Mouse (Mus musculus): Measurements from ENCODE around the gene Rufy4.

The Rufy4 gene

GRCm38 (mm10) chr1:74106214-74106613 lies 19.1 kb upstream of the Rufy4 start:
- DNase-seq = no peak

DNA sequence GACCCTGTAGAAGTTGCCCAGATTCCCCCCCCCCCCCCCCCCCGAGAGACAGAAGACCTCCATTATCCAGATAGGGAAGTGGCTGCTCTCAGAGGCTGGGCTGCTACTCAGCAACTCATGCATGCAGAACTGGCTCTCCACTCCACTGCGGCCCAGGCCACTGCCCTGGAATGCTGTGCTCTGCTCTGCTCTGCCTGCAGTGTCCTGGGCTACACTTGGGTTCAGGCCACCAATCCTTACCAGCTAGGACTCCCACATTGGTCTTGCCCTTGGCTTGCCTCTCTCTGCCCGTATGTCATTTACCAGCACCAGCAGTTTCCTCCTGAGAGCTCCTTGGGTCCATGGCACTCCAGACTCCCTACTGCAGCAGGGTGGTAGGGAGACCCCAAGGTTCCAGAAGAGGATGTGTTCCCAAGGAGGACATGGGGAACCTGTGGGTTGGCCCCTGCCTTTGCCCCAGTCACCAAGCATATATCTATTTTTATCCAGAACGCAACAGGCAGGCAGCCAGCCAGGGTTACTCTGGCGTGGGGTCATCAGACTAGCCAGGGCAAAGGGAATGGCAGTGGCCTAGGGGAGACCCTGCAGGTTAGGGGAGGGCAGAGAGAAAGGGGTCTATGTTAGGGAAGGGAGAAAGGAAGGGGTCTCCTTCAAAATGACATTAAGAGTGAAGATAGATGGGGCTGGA lies 17.3 kb upstream of the Rufy4 start:
- no peak for DNase-seq

DNA sequence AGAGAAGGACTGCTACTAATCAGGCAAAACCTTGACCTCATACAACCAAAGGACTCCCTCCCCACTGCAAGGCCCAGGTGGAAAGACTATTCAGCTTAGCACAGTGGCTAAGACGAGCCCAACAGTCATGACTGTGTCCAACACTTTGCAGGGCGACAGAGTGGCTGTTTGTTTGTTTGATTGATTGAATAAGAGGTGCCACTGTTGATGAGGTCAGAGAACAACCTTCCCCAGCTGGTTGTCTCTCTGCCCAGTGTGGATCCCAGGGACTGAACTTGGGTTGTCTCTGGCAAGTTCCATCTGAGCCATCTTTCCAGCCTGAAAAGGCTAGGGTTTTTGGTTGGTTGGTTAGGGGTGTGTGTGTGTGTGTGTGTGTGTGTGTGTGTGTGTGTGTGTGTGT lies 15.7 kb upstream of the Rufy4 start:
- DNase-seq = no peak

DNA sequence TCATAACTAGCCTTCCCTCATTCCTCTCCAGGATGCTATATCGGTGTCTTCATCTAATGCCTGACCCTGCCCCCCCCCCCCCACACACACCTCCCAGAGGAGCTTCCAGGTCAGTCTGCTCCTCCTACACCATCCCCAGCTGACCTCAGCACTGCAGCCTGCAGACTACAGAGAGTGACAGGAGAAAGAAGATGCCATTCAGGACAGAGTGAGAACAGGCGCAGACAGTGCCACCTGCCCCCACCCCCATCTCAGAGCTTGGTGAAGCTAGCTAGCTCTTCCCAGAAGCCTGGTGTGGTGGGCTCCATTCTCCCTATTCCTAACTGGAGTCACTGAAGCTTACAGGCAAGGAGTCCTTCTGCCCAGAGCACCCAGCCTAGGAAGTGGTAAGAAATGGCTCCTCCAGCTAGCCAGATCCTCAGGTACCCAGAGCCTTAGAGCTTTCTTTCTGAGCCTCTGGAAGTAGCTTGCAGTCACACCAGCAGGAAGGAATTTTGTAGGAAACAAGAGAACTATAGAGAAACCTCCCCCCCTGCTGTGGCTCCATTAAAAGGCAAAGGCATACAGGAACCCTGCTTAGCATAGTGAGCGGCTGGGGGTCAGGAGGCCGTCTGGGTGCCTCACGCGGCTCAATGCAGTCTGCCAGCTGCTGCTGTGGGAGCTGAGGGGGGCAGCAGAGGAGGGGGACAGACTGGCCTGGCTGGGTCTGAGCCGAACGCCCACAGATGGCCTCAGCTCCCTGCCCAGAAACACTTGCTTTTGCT lies 14.2 kb upstream of the Rufy4 start:
- peak; percentile 88 for DNase-seq

DNA sequence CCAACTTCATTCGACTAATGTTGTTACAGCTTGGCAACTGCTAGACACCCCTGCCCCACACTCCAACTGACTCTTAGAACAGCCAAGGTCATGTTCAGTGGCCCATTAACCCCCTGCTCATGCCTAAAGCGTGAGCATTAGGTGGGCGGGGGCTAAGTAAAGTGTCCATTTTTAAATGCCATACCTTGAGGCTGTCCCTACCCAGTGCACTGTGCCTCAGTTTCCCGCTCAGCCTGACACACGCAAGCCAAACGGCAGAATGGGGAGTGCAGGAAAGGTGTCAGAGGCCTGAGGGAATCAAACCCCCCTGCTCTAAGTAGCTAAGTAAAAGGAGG lies 13.7 kb upstream of the Rufy4 start:
- DNase-seq = no peak

- DNase-seq = no peak
Observed at GRCm38 (mm10) chr1:74113071-74113470, 12.3 kb upstream of the Rufy4 start.

- no peak for DNase-seq
Observed at GRCm38 (mm10) chr1:74117876-74118275, 7.5 kb upstream of the Rufy4 start.

DNA sequence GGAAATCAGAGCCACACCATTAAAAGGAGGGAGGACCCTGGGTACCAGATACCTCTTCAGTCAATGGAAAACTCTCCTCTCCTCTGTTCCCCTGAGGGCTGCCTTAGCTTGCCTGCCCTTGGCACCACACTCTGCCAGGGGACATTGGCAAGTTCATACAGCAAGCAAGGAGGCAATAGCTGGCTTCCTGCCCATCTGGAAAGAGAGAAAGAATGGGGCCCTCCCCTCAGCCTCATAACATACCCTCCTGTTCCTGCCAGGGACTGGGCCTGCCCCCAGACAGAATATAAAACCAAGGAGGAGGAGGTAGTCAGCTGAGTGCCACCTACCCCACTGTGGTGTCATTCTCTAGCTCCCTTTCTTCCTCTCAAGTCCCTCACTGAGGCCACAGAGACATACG lies 6.2 kb upstream of the Rufy4 start:
- no peak for DNase-seq

DNA sequence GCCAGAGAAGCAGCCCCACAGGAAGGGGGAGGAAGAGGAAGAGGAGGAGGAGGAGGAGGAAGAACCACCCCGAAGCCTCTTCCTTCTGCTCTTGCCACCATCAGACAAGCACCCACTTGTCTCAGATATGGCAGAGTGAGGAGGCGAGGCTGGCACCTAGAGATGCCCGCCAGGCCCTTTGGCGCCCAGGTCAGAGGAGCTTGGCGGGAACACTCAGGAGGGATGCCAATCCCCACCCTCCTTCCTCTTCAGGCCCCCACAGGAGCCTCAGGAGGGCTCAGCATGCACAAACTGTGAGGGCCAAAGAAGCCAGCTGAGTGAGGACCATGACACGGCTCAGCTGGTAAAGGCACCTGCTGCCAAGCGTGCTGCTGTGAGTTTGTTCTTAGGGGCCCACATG lies 4.2 kb upstream of the Rufy4 start:
- no peak for DNase-seq

DNA sequence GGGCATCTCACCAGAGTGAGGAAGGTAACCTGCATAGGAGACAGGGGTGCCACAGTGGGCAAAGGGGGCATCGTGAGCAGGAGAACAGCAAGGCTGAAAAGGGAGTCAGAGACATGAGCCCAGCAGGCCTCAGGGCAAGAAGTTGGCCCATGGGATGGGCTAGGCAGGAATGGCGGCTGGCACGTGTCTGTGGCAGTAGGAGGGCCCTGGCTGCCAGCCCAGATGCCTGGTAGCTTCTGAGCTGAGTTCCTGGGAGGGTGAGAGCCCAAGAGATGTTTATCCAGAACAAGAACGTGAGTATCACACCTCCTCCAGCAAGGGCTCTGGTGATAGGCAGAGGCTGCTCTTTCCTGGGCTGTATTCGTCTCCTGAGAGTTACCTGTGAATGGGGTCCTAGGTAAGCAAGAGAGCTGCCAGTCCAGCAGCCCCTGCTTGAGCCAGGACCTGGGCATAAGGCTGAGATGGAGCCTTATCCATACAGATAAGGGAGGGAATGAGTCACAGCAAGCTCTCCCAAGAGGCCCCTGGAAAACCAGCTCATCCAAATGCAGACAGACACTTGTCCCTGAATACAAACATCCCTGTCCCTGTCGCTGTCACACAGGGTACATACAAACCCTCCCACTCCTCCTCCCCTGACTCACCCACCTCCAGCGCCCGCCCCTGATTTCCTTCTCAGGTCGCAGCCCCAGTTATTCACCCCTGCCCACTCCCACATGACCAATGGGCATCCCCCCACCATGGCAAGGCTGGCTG lies 3.3 kb upstream of the Rufy4 start:
- DNase-seq = no peak

GRCm38 (mm10) chr1:74123215-74123614 lies 2.1 kb upstream of the Rufy4 start:
- no peak for DNase-seq

GRCm38 (mm10) chr1:74124021-74124981 lies 1.0 kb upstream of the Rufy4 start, which contains the start of gene Tns1:
Gene Tns1 (minus strand): TSS chr1:74124449.
- DNase-seq = peak; percentile 76

- DNase-seq = no peak
Observed at GRCm38 (mm10) chr1:74130883-74131659, 5.7 kb downstream of the Rufy4 start.

- DNase-seq = no peak
Observed at GRCm38 (mm10) chr1:74132011-74132410, 6.7 kb downstream of the Rufy4 start.

- DNase-seq = no peak
Observed at GRCm38 (mm10) chr1:74133954-74134353, 8.6 kb downstream of the Rufy4 start.

DNA sequence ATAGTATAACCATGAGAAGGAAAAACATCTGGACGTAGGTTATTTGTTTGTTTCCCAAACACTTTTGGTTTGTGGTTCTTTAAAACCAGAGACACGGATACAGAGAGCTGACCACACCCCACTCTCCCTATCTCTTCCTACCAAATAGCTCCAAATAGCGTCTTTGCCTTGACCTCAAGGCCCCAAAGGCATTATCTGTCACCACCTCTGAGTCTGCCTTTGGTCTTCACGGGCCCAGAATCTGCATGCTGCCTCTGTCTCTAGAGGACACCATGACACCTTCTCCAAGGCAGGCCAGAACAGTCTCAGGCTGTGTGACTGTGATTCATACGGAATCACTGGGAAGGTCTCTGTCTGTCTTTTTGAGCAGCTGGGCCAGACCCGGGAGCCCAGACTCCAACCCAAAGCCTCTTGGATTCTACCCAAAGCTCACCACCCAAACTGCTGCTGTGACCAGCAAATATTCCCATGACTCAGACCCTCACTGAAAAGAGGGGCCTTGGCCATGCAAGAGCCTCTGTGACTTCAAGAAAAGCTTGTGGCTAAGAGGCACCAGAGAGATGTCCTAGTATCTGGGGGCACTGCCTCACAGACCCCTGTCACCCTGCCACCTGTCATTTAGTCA lies 10.1 kb downstream of the Rufy4 start:
- DNase-seq = no peak

DNA sequence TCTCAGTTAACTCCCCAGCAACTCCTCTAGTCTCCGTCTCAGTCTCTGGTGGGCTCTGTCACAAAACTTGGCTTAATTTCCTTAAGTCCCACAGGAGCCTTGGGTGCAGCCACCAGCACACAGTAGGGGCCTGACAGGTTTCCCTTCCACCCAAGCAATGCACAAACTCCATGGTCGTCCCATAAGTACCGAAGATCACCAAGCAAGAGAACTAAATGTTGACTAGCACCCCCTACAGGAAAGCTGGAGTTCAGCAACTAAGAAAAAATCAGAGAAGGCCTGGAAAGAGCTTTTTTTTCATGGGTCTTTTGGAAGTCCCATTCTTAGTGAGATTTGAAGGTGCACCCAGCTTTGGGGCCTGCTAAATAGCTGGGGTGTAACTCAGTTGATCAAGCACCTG lies 14.1 kb downstream of the Rufy4 start:
- DNase-seq = peak; percentile 11

GRCm38 (mm10) chr1:74141781-74142180 lies 16.4 kb downstream of the Rufy4 start:
- no peak for DNase-seq

GRCm38 (mm10) chr1:74149106-74149885 lies 24.0 kb downstream of the Rufy4 start:
- DNase-seq = no peak

DNA sequence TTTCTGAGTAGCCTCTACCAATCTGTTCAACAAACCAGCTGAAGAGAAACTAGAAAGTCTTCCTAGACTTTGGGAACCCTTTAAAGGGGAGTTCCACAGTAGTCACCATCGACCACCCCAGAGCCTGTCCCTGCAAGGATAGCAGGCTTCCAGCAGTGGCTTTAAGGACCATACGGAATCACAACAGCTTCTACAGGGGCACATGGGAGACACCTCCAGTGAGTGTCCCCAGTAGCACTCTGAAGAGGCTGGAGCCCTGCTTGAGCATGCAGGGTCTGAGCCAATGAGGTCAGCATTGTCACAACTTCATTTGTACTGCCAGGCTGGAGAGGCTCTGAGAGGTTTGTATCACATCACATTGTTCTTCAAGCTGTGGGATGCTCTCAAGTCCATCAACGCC lies 24.8 kb downstream of the Rufy4 start:
- DNase-seq = no peak

- DNase-seq = no peak
Observed at GRCm38 (mm10) chr1:74151091-74151490, 25.8 kb downstream of the Rufy4 start.

Data from embryo, embryonic 11 days (tissue).